Mouse (Mus musculus): ENCODE data around the gene Chtf18. TPM values are rescaled to one million over a fixed set of nuclear protein-coding genes. Genes with fewer than 3 reads are reported as not detected.

The Chtf18 gene
- total and polyA plus RNA-seq, 2 experiments = 0.18 to 0.31 TPM

DNA sequence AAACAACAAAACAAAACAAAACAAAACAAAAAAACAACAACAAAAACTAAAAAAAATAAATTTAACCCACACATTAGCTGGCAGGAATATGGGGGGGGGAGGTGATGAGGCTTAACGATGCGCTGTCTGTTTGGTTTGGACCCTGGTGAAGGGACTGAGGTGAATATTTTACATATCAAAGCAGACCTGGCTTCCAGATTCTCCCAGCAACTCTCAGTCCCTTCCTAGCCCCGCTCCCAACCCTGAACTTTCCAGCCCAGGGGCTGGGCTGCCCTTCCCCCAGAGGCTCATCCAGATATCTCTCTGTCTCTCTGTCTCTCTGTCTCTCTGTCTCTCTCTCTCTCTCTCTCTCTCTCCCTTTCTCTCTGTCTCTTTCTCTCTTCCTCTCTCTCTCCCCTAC is 35.4 kb upstream of the Chtf18 start:
- 43% methylated on average over 3 of the region's 3 CpGs for WGBS
- TF ChIP-seq POLR2A (IDR thresholded peaks at IDR 0.05; ENCODE audit: extremely low read depth, insufficient read depth, low read length) (no peak), CTCF (IDR thresholded peaks at IDR 0.05; ENCODE audit: low read depth, low read length) (no peak)
- Histone ChIP-seq H3K4me3 (ENCODE audit: insufficient read depth, low read depth, low read length) (no peak overlapping the region), H3K27me3 (ENCODE audit: control insufficient read depth, insufficient read depth, low read length) (no peaks in the 10 kb centered on the region), H3K9ac (ENCODE audit: low read depth, low read length) (no peak overlapping the region), H3K79me2 (ENCODE audit: control insufficient read depth, insufficient read depth, low read length) (no peaks in the 10 kb centered on the region), H3K36me3 (ENCODE audit: control insufficient read depth, insufficient read depth, low read length) (no peaks in the 10 kb centered on the region), H3K4me1 (ENCODE audit: control insufficient read depth, insufficient read depth, low read length) (no peaks in the 10 kb centered on the region), H3K27ac (replicated peaks; ENCODE audit: insufficient read depth, low read depth, low read length) (no peak overlapping the region)
- no peak for DNase-seq (ENCODE audit: extremely low read depth, low read depth, low spot score)

DNA sequence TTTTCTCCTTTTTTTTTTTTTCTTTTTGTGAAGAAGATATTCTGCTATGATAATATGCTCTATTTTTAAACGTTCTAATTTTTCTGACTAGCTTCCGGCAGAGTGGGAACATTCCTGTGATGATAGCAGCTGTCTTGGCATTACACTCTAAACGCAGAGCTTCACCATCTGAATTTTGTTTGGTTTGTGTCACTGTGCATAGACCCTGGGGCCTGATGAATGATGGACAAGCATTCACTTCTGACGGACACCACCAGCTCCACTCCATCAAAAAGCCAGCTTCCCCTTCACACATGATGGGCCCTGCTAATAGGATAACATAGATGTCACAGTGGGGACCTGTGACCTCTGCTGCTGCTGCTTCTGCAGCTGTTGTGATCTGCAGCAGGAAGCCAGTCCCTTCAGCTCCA is 34.3 kb upstream of the Chtf18 start:
- DNase-seq (ENCODE audit: extremely low read depth, low read depth, low spot score) = no peak
- Histone ChIP-seq H3K36me3 (ENCODE audit: control insufficient read depth, insufficient read depth, low read length) (no peaks in the 10 kb centered on the region), H3K79me2 (ENCODE audit: control insufficient read depth, insufficient read depth, low read length) (no peaks in the 10 kb centered on the region), H3K27me3 (ENCODE audit: control insufficient read depth, insufficient read depth, low read length) (no peaks in the 10 kb centered on the region), H3K4me3 (ENCODE audit: insufficient read depth, low read depth, low read length) (no peak overlapping the region), H3K4me1 (ENCODE audit: control insufficient read depth, insufficient read depth, low read length) (no peaks in the 10 kb centered on the region), H3K9ac (ENCODE audit: low read depth, low read length) (no peak overlapping the region), H3K27ac (replicated peaks; ENCODE audit: insufficient read depth, low read depth, low read length) (no peak overlapping the region)
- TF ChIP-seq CTCF (IDR thresholded peaks at IDR 0.05; ENCODE audit: low read depth, low read length) = no peak
- WGBS = 40% methylated on average over 4 of the region's 4 CpGs

DNA sequence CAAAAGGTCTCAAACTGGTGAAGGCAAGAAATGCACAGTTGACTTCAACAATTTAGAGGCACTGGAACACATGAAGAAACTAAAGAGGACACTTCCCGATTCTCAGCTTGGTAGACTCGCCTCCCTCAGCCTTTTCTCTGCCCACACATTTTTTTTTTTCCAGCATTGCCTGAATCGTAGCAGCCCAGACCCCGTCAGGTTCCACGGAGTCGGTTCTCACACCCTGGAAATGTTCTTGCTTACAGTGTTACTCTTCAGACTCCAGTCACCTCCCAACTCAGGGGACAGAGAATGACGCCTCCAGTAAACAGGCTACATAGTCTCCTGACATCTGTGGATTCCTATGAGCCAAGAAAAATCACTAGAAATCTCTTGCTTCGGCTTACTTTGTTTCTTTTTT is 32.9 kb upstream of the Chtf18 start:
- Histone ChIP-seq H3K36me3 (ENCODE audit: control insufficient read depth, insufficient read depth, low read length) (no peaks in the 10 kb centered on the region), H3K4me3 (ENCODE audit: insufficient read depth, low read depth, low read length) (no peak overlapping the region), H3K9ac (ENCODE audit: low read depth, low read length) (no peak overlapping the region), H3K4me1 (ENCODE audit: control insufficient read depth, insufficient read depth, low read length) (no peaks in the 10 kb centered on the region), H3K27me3 (ENCODE audit: control insufficient read depth, insufficient read depth, low read length) (no peaks in the 10 kb centered on the region), H3K27ac (replicated peaks; ENCODE audit: insufficient read depth, low read depth, low read length) (no peak overlapping the region), H3K79me2 (ENCODE audit: control insufficient read depth, insufficient read depth, low read length) (no peaks in the 10 kb centered on the region)
- 72% methylated on average over 8 of the region's 8 CpGs for WGBS
- DNase-seq (ENCODE audit: extremely low read depth, low read depth, low spot score) = no peak
- TF ChIP-seq POLR2A (IDR thresholded peaks at IDR 0.05; ENCODE audit: extremely low read depth, insufficient read depth, low read length) = no peak
- TF ChIP-seq CTCF (IDR thresholded peaks at IDR 0.05; ENCODE audit: low read depth, low read length) = no peak

GRCm38 (mm10) chr17:25757691-25758090 is 30.5 kb upstream of the Chtf18 start:
- H3K79me2 ChIP-seq (ENCODE audit: control insufficient read depth, insufficient read depth, low read length) = no peaks in the 10 kb centered on the region
- H3K27ac ChIP-seq (replicated peaks; ENCODE audit: insufficient read depth, low read depth, low read length) = no peak overlapping the region
- TF ChIP-seq POLR2A (IDR thresholded peaks at IDR 0.05; ENCODE audit: extremely low read depth, insufficient read depth, low read length) = no peak
- no peak for TF ChIP-seq CTCF (IDR thresholded peaks at IDR 0.05; ENCODE audit: low read depth, low read length)
- no peak overlapping the region for H3K9ac ChIP-seq (ENCODE audit: low read depth, low read length)
- no peak overlapping the region for H3K4me3 ChIP-seq (ENCODE audit: insufficient read depth, low read depth, low read length)
- whole genome bisulfite sequencing = 25% methylated on average over 3 of the region's 3 CpGs
- no peak for DNase-seq (ENCODE audit: extremely low read depth, low read depth, low spot score)
- H3K27me3 ChIP-seq (ENCODE audit: control insufficient read depth, insufficient read depth, low read length) = no peaks in the 10 kb centered on the region
- no peaks in the 10 kb centered on the region for H3K4me1 ChIP-seq (ENCODE audit: control insufficient read depth, insufficient read depth, low read length)
- no peaks in the 10 kb centered on the region for H3K36me3 ChIP-seq (ENCODE audit: control insufficient read depth, insufficient read depth, low read length)

DNA sequence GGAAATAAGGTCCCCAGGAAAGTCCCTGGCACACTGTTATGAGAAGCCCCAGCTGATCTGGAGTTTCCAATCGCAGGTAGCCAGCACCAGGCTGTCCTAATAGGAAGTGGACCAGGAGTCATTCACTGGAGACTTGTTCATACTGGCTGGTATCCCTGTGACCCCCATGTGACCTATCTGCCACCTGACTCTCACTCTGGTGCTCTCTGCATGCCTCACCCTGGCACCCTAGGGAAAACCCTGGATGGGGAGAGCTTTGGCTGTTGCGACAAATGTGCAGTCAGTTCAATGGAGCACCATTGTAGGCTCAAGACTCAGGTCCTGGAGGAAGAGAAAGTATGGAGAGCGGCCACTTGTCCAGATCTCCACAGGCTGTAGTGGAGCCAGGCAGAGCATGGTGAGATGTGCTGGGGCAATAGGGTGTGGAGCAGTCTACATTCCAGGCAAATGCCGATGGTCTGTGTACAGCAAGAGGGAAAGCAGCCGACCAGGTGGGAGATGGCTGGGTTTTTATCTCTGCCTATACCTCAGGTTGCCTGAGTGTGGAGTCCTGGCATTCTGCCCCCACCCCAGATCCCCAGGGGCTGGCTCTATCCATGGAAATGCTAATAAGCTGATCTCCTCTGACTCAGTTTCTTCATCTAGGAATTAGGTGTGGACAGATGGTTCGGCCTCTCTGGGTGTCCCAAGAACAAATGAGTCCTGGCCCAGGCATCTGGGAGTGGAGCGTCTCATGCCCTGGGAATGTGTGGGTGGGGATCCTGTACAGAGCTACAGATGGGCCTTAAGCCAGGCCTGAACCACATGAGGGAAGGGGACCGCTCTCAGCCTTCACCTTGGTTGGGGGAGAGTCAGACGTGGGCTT is 29.4 kb upstream of the Chtf18 start:
- TF ChIP-seq CTCF (IDR thresholded peaks at IDR 0.05; ENCODE audit: low read depth, low read length) = no peak
- TF ChIP-seq POLR2A (IDR thresholded peaks at IDR 0.05; ENCODE audit: extremely low read depth, insufficient read depth, low read length) = no peak
- Histone ChIP-seq H3K79me2 (ENCODE audit: control insufficient read depth, insufficient read depth, low read length) (no peaks in the 10 kb centered on the region), H3K36me3 (ENCODE audit: control insufficient read depth, insufficient read depth, low read length) (no peaks in the 10 kb centered on the region), H3K9ac (ENCODE audit: low read depth, low read length) (no peak overlapping the region), H3K27me3 (ENCODE audit: control insufficient read depth, insufficient read depth, low read length) (no peaks in the 10 kb centered on the region), H3K27ac (replicated peaks; ENCODE audit: insufficient read depth, low read depth, low read length) (no peak overlapping the region), H3K4me1 (ENCODE audit: control insufficient read depth, insufficient read depth, low read length) (no peaks in the 10 kb centered on the region), H3K4me3 (ENCODE audit: insufficient read depth, low read depth, low read length) (no peak overlapping the region)
- WGBS = 75% methylated on average over 9 of the region's 9 CpGs
- DNase-seq (ENCODE audit: extremely low read depth, low read depth, low spot score) = no peak

GRCm38 (mm10) chr17:25755627-25756377 is 28.6 kb upstream of the Chtf18 start:
- no peak overlapping the region for H3K27ac ChIP-seq (replicated peaks; ENCODE audit: insufficient read depth, low read depth, low read length)
- TF ChIP-seq CTCF (IDR thresholded peaks at IDR 0.05; ENCODE audit: low read depth, low read length) = no peak
- TF ChIP-seq POLR2A (IDR thresholded peaks at IDR 0.05; ENCODE audit: extremely low read depth, insufficient read depth, low read length) = no peak
- WGBS = 39% methylated on average over 4 of the region's 4 CpGs
- no peaks in the 10 kb centered on the region for H3K79me2 ChIP-seq (ENCODE audit: control insufficient read depth, insufficient read depth, low read length)
- no peaks in the 10 kb centered on the region for H3K36me3 ChIP-seq (ENCODE audit: control insufficient read depth, insufficient read depth, low read length)
- H3K4me3 ChIP-seq (ENCODE audit: insufficient read depth, low read depth, low read length) = no peak overlapping the region
- DNase-seq (ENCODE audit: extremely low read depth, low read depth, low spot score) = no peak
- no peaks in the 10 kb centered on the region for H3K27me3 ChIP-seq (ENCODE audit: control insufficient read depth, insufficient read depth, low read length)
- no peak overlapping the region for H3K9ac ChIP-seq (ENCODE audit: low read depth, low read length)
- H3K4me1 ChIP-seq (ENCODE audit: control insufficient read depth, insufficient read depth, low read length) = no peaks in the 10 kb centered on the region

Data from liver, adult 2 months (tissue).